Mouse (Mus musculus) CD8-positive naive resting alpha-beta T cell, adult 2 months (primary cell): ENCODE measurements around the gene Dab1.

Experiments used
- DNase-seq, 2 experiments: peaks; one replicate each; pipeline ENCODE4 v3.0.0; 2022; ENCODE audit warnings: low read depth in 2 of 2, low spot score in 2 of 2

Dab1 gene

GRCm38 (mm10) chr4:104570523-104570922 is 951.4 kb downstream of the Dab1 start:
- no peak for DNase-seq

GRCm38 (mm10) chr4:104572440-104572839 is 953.3 kb downstream of the Dab1 start:
- DNase-seq: no peak

- DNase-seq: no peak
Observed at GRCm38 (mm10) chr4:104573419-104573818, 954.3 kb downstream of the Dab1 start.

DNA sequence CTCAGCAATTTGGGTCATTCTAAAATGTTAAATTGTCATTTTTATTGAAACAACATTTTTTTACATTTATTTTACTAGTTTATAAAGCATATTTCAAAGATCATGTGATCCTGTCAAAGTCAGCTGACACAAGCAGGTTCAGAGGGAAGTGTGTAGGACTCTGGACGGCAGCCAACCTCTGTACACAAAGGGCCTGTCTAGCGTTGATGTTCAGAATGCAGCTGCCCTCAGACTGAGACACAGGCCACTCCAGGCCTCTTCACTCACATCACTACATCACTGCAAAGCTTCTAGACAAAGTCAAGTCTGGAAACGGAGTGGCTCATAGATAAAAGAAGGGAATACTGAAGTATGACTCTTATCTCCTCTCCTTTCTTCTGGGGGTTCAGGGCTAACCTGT is 959.2 kb downstream of the Dab1 start:
- no peak for DNase-seq

GRCm38 (mm10) chr4:104579946-104580544 is 960.9 kb downstream of the Dab1 start:
- no peak for DNase-seq

DNA sequence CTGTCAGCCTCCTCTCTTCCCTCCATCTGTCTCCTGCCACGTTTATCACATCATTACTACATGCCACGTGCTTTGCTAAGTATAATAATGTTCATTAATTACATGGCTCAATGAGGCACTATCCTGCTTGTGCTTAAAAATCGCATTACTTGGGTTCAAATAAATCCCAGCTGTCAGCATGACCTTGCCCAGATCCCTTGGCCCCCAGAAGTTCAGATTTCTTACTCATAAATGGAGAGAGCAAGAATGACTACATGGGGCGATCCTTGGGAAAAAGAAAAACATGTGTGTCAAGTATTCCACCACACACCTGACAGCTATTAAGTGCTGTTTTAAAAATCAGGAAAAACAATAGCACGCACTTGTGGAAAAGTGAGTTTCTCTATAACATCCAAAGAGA is 963.6 kb downstream of the Dab1 start:
- no peak for DNase-seq

DNA sequence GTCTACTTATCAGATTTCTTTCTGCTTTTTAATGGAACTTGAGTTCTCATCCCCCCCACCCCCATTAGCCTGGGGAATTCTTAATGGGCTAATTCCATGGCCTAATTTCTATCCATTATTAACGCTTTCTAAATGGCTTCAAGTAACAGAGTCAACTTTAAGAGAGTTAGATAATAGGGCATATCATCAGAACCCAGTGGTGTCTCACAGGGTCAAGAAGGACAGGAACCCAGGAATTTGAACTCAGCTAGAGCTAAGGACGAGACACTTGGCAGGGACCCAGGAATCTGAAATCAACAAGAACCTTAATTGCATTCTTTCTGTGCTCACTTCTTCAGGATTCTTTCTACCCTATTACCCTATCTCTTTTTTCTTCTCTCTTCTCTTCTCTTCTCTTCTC is 968.7 kb downstream of the Dab1 start:
- no peak for DNase-seq

DNA sequence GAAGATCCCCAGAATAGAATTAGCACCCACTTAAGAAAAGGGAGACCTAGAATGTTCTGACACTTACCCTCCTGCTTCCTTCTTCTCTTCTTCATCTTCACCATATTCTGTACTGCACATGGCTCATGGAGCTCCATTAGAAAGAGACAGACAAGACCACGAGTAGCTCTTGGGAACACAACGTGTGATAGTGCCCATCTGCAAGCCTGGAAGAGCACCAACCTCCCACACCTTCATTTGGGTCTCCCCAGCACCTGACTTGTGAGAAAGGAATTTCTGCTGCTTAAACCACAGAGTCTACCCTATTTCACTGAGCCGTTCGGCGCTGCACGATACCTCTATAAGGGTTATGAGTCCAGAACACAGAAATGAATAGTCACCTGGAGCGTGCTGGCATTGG is 977.8 kb downstream of the Dab1 start:
- DNase-seq: no peak

GRCm38 (mm10) chr4:104597490-104598465 is 978.6 kb downstream of the Dab1 start:
- DNase-seq: no peak

DNA sequence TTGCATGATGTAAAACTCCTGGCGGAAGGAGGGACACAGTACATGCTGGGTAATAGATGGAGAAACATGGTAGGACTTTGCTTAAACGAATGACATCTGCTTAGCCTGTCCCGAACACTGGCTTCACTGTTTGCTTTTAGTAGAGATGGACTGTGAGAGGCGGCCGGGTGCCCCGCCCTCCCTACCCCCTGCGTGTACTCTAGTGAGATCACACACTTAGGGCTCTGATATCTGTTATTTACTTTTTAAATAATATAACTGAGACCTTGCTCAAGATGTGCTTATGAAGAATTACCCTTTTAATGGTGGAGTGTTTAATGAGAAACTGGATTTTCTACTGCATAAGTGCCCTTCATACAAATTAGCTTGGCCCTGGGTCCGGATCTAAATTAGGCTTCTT is 983.6 kb downstream of the Dab1 start:
- no peak for DNase-seq

- no peak for DNase-seq
Observed at GRCm38 (mm10) chr4:104604298-104604697, 985.1 kb downstream of the Dab1 start.

DNA sequence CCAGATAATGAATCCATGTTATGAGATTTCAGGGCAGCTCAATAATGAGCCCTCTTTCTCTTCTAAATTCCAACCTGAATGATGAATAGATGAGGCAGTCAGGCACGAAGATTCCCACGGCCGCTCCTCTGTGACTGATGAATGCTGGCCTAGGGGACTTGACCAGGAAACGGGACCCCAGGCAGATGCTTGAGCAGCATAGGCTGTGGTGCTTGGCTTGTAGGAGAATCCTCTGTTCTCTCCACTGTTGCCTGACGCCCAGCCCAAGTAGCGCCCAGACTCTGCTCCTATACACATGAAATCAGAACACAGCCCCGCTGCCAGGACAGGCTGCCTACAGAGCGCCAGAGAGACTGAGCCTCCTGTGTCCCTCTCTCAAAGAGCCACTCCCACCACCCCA is 987.7 kb downstream of the Dab1 start:
- no peak for DNase-seq

GRCm38 (mm10) chr4:104607636-104608035 is 988.5 kb downstream of the Dab1 start:
- DNase-seq: no peak

DNA sequence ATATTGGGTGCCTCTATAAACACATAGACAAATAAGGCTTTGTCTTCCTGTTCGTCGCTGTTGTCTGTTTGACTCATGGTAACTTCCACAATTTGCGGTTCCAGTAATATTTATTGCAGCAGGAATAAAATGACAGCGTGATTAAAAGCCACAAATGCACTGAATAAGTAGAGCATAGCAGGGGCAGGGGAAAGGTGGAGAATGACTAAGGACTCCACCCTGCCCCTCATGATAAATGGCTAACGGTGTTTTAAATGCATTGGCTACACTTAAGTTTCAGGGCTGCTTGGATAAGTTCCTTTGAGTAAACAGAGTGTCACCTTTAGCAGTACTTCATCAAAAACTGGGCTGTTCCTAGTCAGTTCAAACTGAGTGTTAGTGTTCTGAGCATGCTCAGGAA is 1000.3 kb downstream of the Dab1 start:
- DNase-seq: no peak

- DNase-seq: no peak
Observed at GRCm38 (mm10) chr4:104625316-104625715, 1006.2 kb downstream of the Dab1 start.

GRCm38 (mm10) chr4:104628708-104629107 is 1009.5 kb downstream of the Dab1 start:
- no peak for DNase-seq

DNA sequence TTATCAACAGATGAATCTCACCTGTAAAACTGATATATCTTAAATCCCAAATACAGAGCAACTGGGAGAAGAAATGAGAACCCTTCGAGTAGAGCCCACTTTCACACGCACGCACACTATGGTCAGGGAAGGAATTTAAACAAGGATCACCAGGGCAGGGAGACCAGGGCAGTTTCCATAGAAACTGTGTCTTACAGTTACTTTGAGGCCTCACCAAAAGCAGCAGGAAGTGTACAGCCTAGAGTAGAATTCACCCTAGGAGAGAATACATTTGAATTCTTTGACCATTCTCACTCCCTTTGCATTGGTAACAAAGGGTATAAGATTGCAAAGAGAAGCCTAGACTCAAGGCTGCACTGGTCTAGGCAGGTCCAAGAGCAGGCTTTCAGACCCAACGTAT is 1017.9 kb downstream of the Dab1 start:
- DNase-seq: no peak

- DNase-seq: no peak
Observed at GRCm38 (mm10) chr4:104640617-104641016, 1021.5 kb downstream of the Dab1 start.

DNA sequence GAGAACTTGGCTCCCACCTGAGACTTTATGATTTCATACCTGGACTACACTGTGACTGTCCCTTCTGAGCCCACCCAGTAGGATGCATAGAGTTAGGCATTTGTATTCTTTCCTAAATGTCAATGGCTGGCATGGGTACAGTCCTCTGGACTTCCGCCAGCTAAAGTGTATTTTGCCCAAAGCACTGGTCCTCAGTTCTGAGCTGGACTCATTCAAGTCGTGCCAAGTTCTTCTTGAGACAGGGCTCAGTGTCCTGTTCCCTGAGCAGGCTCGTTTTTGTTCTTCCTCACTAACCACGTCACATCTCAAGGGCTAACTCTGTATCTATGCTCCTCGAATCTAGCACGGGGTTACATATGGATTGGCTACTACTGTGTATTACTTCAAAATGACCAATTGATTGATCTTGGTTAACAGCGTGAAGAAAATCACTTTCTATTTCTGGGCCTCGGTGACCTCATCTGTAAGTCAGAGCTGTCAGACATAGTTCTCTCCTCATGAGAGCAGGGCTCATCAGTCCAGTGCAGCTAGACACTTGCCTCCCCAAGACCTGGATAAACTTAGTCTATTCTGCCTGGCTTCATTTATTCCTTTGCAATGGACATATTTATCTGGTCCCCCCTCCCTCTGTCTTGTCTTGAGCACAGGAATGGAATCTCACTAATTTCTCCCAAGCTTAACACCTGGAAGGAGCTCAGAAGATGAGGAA is 1023.8 kb downstream of the Dab1 start:
- no peak for DNase-seq

DNA sequence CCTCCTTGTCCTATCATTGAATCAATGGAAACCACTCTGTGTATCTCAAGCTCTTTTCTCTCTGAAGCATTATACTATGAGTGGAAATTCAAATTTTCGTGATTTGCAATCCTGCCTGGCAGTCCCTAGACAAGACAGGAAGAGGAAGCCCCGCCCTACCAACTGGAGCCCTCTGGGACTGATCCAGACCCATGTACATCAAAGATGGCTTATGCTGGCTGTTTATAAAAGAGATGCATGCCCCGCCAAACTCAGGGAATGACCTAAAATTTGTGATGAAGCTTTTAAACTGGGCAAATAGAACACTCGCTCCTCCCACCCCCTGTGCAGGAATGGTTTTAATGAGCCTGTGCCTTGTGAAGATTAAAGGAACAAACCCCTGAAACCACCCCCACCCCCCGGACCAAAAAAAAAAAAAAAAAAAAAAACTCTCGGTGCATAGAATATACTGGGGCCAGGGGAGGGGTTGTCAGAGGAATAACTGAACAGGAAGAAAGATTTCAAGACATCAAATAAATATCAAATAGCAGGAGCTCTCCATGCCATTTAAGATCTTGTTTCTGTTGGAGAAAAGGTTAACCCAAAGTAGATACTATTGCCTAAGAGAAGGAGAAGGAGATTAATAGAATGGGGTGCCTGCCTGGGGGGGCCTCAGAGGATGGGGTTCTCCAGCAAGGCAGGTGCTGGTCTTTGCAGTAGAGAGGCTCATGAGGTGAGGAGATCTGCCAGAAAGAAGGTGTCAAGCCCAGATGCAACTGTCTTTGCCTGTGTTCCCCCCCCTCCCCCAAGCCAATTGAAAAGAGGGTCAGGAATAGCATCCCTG is 1024.6 kb downstream of the Dab1 start:
- no peak for DNase-seq

GRCm38 (mm10) chr4:104644357-104644630 is 1025.1 kb downstream of the Dab1 start:
- DNase-seq: no peak
